Mouse (Mus musculus) heart, embryonic 12.5 days (tissue): Measurements from ENCODE around the gene Spata32. TPM values are rescaled to one million over a fixed set of nuclear protein-coding genes. Genes with fewer than 3 reads are reported as not detected.

Source experiments
- ATAC-seq: fragments of 200-750 bp; cut with Nextera tagmentation; 2 replicates; pipeline ENCODE4 v1.8.0; 2017; ENCODE audit warnings: moderate TSS enrichment, moderate library complexity; ENCODE audit not compliant: insufficient number of reproducible peaks, low FRiP score
- H3K27ac ChIP-seq: fragments of 300-500 bp; sonication (generic); 2 replicates; pipeline ENCODE4 v1.5.1; 2016; ENCODE audit warnings: mild to moderate bottlenecking, moderate library complexity; ENCODE audit not compliant: poor library complexity, severe bottlenecking
- H3K27me3 ChIP-seq: fragments of 300-500 bp; sonication (generic); replicated peaks from 2 replicates; pipeline ENCODE4 v1.6.1; 2016; ENCODE audit warnings: mild to moderate bottlenecking, moderate library complexity
- H3K36me3 ChIP-seq: fragments of 300-500 bp; sonication (generic); 2 replicates; pipeline ENCODE4 v1.6.1; 2016; ENCODE audit warnings: mild to moderate bottlenecking, moderate library complexity
- H3K4me1 ChIP-seq: fragments of 300-500 bp; sonication (generic); replicated peaks from 2 replicates; pipeline ENCODE4 v1.6.1; 2016; ENCODE audit warnings: mild to moderate bottlenecking
- H3K4me2 ChIP-seq: fragments of 300-500 bp; sonication (generic); 2 replicates; pipeline ENCODE4 v1.6.1; 2016; ENCODE audit warnings: mild to moderate bottlenecking, moderate library complexity
- H3K4me3 ChIP-seq: fragments of 300-500 bp; sonication (generic); 2 replicates; pipeline ENCODE4 v1.5.1; 2016; ENCODE audit warnings: mild to moderate bottlenecking
- H3K9ac ChIP-seq: fragments of 300-500 bp; sonication (generic); 2 replicates; pipeline ENCODE4 v1.6.1; 2016; ENCODE audit warnings: mild to moderate bottlenecking, moderate library complexity
- H3K9me3 ChIP-seq: fragments of 300-500 bp; sonication (generic); replicated peaks from 2 replicates; pipeline ENCODE4 v1.6.1; 2016; ENCODE audit warnings: mild to moderate bottlenecking, moderate library complexity
- WGBS: fragments of 180-500 bp; shearing (Covaris S2); methylation state at CpG from one replicate; pipeline ENCODE4 v1.1.7; 2016; 5-methylcytosine and 5-hydroxymethylcytosine counted together
- polyA plus RNA-seq: library from polyadenylated mRNA; unstranded; fragments of >200 nt; fragmentation: Nextera tagmentation; extraction: Ambion mirVana; gene quantifications from 2 replicates; pipeline ENCODE4 v1.2.1, GENCODE M21; 2016

Spata32 gene
- polyA plus RNA-seq, 1 experiment from 2014 or later, result not detected

DNA sequence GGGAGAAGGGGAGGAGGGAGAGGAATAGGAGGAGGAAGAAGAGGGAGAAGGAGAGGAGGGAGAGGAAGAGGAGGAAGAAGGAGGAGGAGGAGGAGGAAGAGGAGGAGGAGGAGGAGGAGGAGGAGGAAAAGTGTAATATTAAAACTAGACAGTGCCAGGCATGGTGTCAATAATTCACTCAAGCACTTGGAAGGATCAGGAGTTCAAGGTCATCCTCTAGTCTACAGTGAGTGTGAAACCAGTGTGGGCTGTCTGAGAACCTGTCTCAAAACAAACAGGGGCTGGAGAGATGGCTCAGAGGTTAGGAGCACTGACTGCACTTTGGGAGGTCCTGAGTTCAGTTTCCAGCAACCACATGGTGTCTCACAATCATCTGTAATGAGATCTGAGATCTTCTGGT is 15.9 kb downstream of the Spata32 start:
- Histone ChIP-seq H3K9me3 (no peaks in the 10 kb centered on the region), H3K27me3 (peaks cover 44% of the 10 kb centered on the region), H3K9ac (no peak overlapping the region), H3K4me3 (no peak overlapping the region), H3K4me2 (no peak overlapping the region), H3K27ac (no peak overlapping the region), H3K4me1 (peaks cover 23% of the 10 kb centered on the region), H3K36me3 (no peaks in the 10 kb centered on the region)
- no peak for ATAC-seq

DNA sequence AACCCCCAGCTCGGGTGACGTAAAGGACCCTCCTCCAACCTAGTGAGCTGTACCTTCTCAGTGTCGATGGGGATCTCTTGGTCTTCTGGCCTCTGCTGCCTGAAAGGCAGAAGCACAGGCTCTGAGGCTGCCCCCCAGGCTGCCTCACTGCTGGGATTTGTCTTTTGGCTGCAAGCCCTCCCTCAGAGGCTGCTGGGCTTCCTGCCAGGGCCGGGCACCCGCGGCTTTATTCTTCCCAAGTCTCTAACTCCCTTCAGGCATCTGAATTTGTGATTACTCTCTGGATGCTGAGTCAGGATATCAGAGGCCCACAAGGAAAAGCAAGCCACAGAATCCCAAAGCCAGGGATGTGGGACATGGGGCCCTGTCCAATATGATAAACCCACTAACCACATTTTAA is 16.6 kb downstream of the Spata32 start:
- peaks cover 51% of the 10 kb centered on the region for H3K27me3 ChIP-seq

DNA sequence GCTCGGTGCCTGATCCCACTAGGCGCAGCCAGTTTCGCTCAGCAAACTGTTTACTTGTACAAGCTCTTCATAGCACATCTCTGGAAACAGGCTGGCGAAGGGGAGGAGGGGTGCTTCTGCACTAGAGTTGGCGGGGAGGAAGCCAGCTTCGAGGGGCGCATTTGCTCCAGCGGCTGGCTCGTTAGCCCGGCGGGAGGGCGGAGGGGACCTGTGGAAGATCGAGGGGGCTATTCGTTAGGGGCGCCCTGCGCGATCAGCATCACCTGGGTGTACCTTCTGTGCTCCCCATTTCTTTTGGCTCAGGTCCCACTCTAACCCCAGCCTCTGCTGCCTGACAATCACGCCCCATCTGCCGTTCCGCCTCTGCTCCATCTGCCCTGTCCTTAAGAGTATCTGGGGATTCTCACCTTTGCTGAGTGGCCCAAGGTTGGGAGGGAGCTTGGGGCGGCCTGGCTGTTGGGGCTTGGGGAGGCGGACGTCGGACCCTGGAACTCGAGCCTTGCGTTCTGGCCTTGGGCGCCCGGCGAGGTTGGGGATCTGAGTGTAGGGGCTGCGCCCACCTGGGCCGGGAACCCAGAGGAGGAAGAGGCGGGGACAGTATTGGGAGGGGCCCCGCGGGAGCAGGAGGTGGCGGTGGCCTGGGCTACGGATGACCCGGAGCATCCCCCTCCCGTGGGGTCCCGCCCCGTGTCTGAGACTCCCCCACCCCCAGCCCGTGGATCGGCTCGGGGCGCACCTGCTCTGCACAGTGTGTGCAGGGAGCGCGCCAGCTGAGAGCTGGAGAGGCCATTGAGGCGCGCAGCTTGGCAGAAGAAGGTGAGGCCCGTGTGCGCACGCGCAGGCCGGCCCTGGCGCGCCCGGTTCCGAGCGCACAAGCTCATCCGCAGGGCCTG is 19.1 kb downstream of the Spata32 start:
- 0 out of 2 replicates have a peak overlapping the region, but pooled peaks have one; percentile 47 for H3K9ac ChIP-seq
- WGBS, result 3% methylated on average over 59 of the region's 59 CpGs
- peak overlapping the region; percentile 74 for H3K4me2 ChIP-seq
- H3K4me1 ChIP-seq, result peaks cover 23% of the 10 kb centered on the region
- no peaks in the 10 kb centered on the region for H3K36me3 ChIP-seq
- peak; percentile 20; the same call in 1 of the 2 replicates for ATAC-seq
- no peaks in the 10 kb centered on the region for H3K9me3 ChIP-seq
- H3K27me3 ChIP-seq, result peaks cover 73% of the 10 kb centered on the region
- peak overlapping the region; percentile 46 for H3K4me3 ChIP-seq
- H3K27ac ChIP-seq, result no peak overlapping the region

More for the DNA sequence above, 16.6 kb downstream of the Spata32 start:
- Histone ChIP-seq H3K4me3 (no peak overlapping the region), H3K9ac (no peak overlapping the region), H3K36me3 (no peaks in the 10 kb centered on the region), H3K4me2 (no peak overlapping the region), H3K27ac (no peak overlapping the region), H3K9me3 (no peaks in the 10 kb centered on the region), H3K4me1 (peaks cover 23% of the 10 kb centered on the region)
- ATAC-seq, result no peak
- 17% methylated on average over 6 of the region's 6 CpGs for WGBS

DNA sequence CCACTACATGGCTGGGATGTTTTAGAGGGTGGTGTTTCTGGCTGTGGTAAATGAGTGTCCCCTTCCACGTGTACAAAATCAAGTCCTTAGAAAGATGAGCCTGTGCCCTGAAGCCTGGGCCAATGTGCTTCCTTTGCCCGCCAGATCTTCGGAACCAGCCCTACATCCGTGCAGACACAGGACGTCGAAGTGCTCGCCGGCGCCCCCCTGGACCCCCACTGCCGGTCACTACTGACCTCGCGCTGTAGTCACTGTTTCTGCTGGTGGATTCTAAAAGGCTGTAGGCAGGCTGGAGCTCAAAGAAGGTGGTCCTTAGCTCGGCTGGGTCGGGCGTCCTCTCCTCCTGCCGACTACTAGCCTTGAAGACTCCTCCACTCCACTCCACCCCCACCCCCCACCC is 19.9 kb downstream of the Spata32 start:
- Histone ChIP-seq H3K36me3 (no peaks in the 10 kb centered on the region), H3K9ac (no peak overlapping the region), H3K9me3 (no peaks in the 10 kb centered on the region), H3K27me3 (peaks cover 81% of the 10 kb centered on the region), H3K4me2 (peak overlapping the region; percentile 74), H3K4me3 (peak overlapping the region; percentile 46; the same call in 1 of the 2 replicates), H3K27ac (no peak overlapping the region), H3K4me1 (peaks cover 23% of the 10 kb centered on the region)
- 4% methylated on average over 16 of the region's 16 CpGs for WGBS
- no peak for ATAC-seq

DNA sequence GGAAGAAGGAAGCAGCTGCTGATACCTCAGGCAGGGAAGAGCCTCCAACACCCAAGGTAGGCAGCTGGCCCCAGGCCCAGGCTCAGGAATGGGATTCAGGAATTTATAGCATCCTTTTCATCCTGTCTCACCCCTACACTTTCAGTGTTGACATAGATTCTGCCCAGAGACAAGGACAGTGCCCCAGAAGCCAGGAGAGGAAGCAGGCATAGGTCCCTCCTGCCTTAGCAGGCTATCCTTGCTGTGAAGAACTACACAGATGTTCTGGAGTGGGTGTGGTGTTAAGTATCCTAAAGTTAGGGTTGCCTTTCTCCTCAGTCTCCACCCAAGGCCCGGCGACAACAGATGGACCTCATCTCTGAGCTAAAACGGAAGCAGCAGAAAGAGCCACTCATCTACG is 20.9 kb downstream of the Spata32 start:
- no peaks in the 10 kb centered on the region for H3K36me3 ChIP-seq
- no peak overlapping the region for H3K9ac ChIP-seq
- no peak for ATAC-seq
- no peaks in the 10 kb centered on the region for H3K9me3 ChIP-seq
- no peak overlapping the region for H3K4me3 ChIP-seq
- WGBS, result 71% methylated on average over 4 of the region's 4 CpGs
- H3K4me2 ChIP-seq, result no peak overlapping the region
- peaks cover 91% of the 10 kb centered on the region for H3K27me3 ChIP-seq
- H3K4me1 ChIP-seq, result peaks cover 32% of the 10 kb centered on the region
- no peak overlapping the region for H3K27ac ChIP-seq

DNA sequence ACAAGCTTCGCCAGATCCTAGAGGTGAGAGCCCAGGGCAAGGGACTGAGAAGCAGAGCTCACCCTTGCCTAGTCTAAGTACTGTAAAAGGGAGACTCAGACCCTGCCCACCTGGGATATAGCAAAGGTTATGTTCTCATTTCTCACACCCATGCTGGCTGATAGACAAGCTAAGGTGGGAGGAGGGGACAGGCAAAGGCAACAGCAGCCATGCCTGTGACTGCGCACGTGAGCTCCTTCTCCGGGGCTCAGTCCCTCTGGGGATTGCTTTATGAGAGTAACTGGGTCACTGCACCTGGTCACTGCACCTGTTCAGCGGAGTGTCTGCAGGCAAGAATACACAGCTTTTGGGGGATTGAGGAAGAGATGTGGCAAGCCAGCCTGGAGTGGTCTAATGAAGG is 22.6 kb downstream of the Spata32 start:
- H3K27me3 ChIP-seq, result peaks cover 100% of the 10 kb centered on the region
- H3K4me1 ChIP-seq, result peaks cover 25% of the 10 kb centered on the region
- no peak for ATAC-seq
- WGBS, result 75% methylated on average over 5 of the region's 5 CpGs
- H3K4me3 ChIP-seq, result no peak overlapping the region
- no peaks in the 10 kb centered on the region for H3K36me3 ChIP-seq
- no peaks in the 10 kb centered on the region for H3K9me3 ChIP-seq
- H3K4me2 ChIP-seq, result no peak overlapping the region
- H3K27ac ChIP-seq, result no peak overlapping the region
- H3K9ac ChIP-seq, result no peak overlapping the region

DNA sequence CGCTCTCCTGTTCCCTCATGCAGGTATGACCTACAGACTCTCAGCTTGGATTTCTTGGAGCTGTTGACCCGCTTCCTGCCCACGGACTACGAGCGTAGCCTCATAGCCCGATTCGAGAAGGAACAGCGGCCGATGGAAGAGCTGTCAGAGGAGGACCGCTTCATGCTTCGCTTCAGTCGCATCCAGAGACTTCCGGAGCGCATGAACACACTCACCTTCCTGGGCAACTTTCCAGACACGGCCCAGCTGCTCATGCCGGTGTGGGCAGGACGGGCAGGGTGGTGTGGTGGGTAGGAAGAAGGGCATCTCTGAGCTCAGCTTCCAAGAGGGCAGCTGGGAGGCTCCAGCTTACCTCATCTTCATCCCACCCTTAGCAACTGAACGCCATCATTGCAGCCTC is 23.0 kb downstream of the Spata32 start:
- Histone ChIP-seq H3K27me3 (peaks cover 100% of the 10 kb centered on the region), H3K9ac (no peak overlapping the region), H3K36me3 (no peaks in the 10 kb centered on the region), H3K4me3 (no peak overlapping the region), H3K4me1 (peaks cover 25% of the 10 kb centered on the region), H3K4me2 (no peak overlapping the region), H3K9me3 (no peaks in the 10 kb centered on the region), H3K27ac (no peak overlapping the region)
- ATAC-seq, result no peak
- WGBS, result 82% methylated on average over 18 of the region's 18 CpGs

DNA sequence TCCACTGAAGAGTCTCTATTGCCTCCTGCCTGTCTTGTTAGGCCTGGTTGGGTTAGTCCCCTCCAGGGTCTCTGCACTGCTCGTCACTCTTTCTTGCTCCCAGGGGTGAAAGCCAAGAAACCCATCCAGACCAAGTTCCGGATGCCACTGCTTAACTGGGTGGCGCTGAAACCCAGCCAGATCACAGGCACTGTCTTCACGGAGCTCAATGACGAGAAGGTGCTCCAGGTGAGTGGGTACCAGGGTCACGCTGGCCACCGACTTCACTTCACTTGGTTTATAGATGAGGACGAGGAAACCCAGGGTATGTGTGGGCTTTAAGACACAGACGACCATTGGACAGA is 24.4 kb downstream of the Spata32 start:
- 42% methylated on average over 9 of the region's 9 CpGs for WGBS
- H3K9ac ChIP-seq, result no peak overlapping the region
- H3K27ac ChIP-seq, result no peak overlapping the region
- H3K4me1 ChIP-seq, result peaks cover 16% of the 10 kb centered on the region
- H3K27me3 ChIP-seq, result peaks cover 97% of the 10 kb centered on the region
- no peaks in the 10 kb centered on the region for H3K36me3 ChIP-seq
- H3K4me3 ChIP-seq, result no peak overlapping the region
- no peak overlapping the region for H3K4me2 ChIP-seq
- no peak for ATAC-seq
- H3K9me3 ChIP-seq, result no peaks in the 10 kb centered on the region

DNA sequence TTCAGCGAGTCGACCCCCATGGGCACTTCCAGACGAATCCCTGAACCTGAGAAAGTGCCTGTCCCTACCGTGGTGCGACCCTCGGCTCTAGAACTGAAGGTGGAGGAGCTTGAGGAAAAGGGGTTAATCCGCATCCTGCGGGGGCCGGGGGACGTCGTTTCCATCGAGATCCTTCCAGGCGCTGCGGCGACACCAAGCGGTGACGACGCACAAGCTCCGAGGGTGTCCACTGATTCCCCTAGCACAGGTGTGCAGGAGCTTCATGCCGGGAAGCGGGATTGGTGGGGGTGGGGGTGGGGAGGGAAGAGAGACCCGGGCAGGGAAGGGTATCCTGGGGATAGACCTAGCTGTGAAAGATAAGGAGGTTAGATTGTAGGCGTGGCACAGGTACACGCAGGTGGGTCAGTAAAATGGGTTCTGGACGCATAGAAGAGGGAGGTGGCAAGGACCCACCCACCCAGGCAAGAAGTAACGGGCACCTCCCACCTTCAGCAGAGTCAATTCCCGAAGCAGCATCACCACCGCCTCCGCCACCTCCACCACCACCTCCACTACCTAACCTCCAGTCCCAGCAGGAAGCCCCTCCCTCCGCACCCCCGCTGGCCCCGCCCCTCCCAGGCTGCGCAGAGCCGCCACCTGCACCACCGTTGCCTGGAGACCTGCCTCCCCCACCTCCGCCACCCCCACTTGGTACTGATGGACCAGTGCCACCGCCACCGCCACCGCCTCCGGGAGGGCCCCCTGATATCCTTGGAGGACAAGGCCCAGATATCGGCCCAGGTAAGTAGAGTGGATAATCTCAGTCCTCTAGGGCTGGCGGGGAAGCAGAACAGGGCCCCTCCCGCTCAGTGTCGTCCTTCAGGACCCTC is 25.0 kb downstream of the Spata32 start:
- peak overlapping the region; percentile 29 for H3K9ac ChIP-seq
- peak overlapping the region; percentile 24; the same call in 1 of the 2 replicates for H3K4me3 ChIP-seq
- WGBS, result 7% methylated on average over 43 of the region's 44 CpGs

DNA sequence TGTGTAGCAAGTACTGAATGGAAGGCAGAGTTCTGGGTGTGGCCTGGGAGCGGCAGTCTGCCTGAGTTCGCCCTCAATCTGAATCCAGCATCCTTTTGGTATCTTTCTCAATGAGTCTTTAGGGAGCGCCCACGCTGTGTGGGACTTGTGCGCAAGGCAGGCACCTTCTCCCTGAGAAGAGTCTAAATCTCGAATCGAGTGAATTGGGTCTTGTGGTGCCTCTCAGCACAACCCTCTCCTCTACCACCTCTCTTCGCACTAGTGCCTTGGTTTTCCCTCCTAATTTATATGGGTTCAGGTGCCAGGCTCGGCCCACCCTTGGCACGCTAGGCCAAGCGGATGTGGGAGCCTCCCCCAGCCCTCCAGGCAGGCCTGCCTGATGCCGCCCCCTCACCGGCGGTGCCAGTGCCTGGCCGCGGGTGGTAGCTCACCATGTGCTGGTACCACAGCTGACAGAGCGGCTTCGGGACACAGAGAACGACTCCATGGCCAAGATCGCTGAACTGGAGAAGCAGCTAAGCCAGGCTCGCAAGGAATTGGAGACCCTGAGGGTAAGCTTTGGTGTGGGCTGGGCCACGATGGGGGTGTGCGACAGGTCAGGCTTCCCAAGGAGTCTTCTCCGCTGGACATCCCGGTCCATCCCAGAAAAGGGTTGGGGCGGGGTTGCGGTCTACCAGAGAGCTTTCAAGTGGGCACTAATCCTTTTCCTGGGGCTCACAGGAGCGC is 25.8 kb downstream of the Spata32 start:
- H3K36me3 ChIP-seq, result no peaks in the 10 kb centered on the region
- H3K4me3 ChIP-seq, result peak overlapping the region; percentile 24; the same call in 1 of the 2 replicates
- H3K4me2 ChIP-seq, result peak overlapping the region; percentile 63
- peaks cover 93% of the 10 kb centered on the region for H3K27me3 ChIP-seq
- ATAC-seq, result no peak
- no peaks in the 10 kb centered on the region for H3K9me3 ChIP-seq
- H3K9ac ChIP-seq, result peak overlapping the region; percentile 29
- no peak overlapping the region for H3K27ac ChIP-seq
- peaks cover 9% of the 10 kb centered on the region for H3K4me1 ChIP-seq
- 21% methylated on average over 28 of the region's 28 CpGs for WGBS

More for the DNA sequence above, 25.0 kb downstream of the Spata32 start:
- Histone ChIP-seq H3K27ac (no peak overlapping the region), H3K4me1 (peaks cover 10% of the 10 kb centered on the region), H3K27me3 (peaks cover 96% of the 10 kb centered on the region), H3K4me2 (peak overlapping the region; percentile 63), H3K36me3 (no peaks in the 10 kb centered on the region), H3K9me3 (no peaks in the 10 kb centered on the region)
- no peak; the same call in 1 of the 2 replicates for ATAC-seq
